Mouse (Mus musculus) limb, embryonic 14.5 days (tissue): ENCODE data around the gene Gm44596. TPM values are rescaled to one million over a fixed set of nuclear protein-coding genes. Genes with fewer than 3 reads are reported as not detected.

ENCODE experiments used
- ATAC-seq: fragments of 200-750 bp; cut with Nextera tagmentation; 2 replicates; pipeline ENCODE4 v1.8.0; 2017; ENCODE audit warnings: low read depth, moderate number of reproducible peaks, moderate TSS enrichment; ENCODE audit not compliant: low FRiP score
- DNase-seq: peaks from one replicate; pipeline ENCODE4 v3.0.0-alpha.2; 2015; ENCODE audit warnings: low spot score
- H3K27ac ChIP-seq: fragments of 300-500 bp; sonication (generic); replicated peaks from 2 replicates; pipeline ENCODE4 v1.5.1; 2014; ENCODE audit warnings: low read depth, mild to moderate bottlenecking, low read length, moderate library complexity, mixed read lengths
- H3K27me3 ChIP-seq: fragments of 300-500 bp; sonication (generic); 2 replicates; pipeline ENCODE4 v1.6.1; 2014; ENCODE audit warnings: low read length, mixed read lengths; ENCODE audit not compliant: control insufficient read depth, insufficient read depth
- H3K36me3 ChIP-seq: fragments of 300-500 bp; sonication (generic); 2 replicates; pipeline ENCODE4 v1.6.1; 2014; ENCODE audit warnings: mild to moderate bottlenecking, low read length, moderate library complexity, mixed read lengths; ENCODE audit not compliant: control insufficient read depth, insufficient read depth
- H3K4me1 ChIP-seq: fragments of 300-500 bp; sonication (generic); 2 replicates; pipeline ENCODE4 v1.6.1; 2014; ENCODE audit warnings: antibody characterized with exemption, low read length, mixed read lengths; ENCODE audit not compliant: control insufficient read depth, insufficient read depth
- H3K4me2 ChIP-seq: fragments of 300-500 bp; sonication (generic); replicated peaks from 2 replicates; pipeline ENCODE4 v1.6.1; 2014; ENCODE audit warnings: low read depth, mild to moderate bottlenecking, low read length, moderate library complexity; ENCODE audit not compliant: severe bottlenecking
- H3K4me3 ChIP-seq: fragments of 300-500 bp; sonication (generic); replicated peaks from 2 replicates; pipeline ENCODE4 v1.5.1; 2014; ENCODE audit warnings: low read length
- H3K9ac ChIP-seq: fragments of 300-500 bp; sonication (generic); 2 replicates; pipeline ENCODE4 v1.6.1; 2014; ENCODE audit warnings: mild to moderate bottlenecking, low read depth, low read length, moderate library complexity; ENCODE audit not compliant: severe bottlenecking
- H3K9me3 ChIP-seq: fragments of 300-500 bp; sonication (generic); 2 replicates; pipeline ENCODE4 v1.6.1; 2016; ENCODE audit warnings: low read length; ENCODE audit not compliant: control insufficient read depth
- POLR2A ChIP-seq: fragments of 200-500 bp; IDR thresholded peaks from 2 replicates; pipeline ENCODE4 v1.8.0; 2012; ENCODE audit warnings: inconsistent platforms, mild to moderate bottlenecking, moderate library complexity, borderline replicate concordance; ENCODE audit not compliant: insufficient read depth, insufficient read length; ENCODE audit errors: extremely low read depth
- WGBS: fragments of 180-500 bp; shearing (Covaris S2); extraction: QIAGEN DNeasy Blood & Tissue Kit; methylation state at CpG from one replicate; pipeline ENCODE4 v1.1.7; 2014; 5-methylcytosine and 5-hydroxymethylcytosine counted together
- polyA plus RNA-seq, 2 experiments: library from polyadenylated mRNA; depleted of rRNA in 1 of 2; stranded (reverse) in 1 of 2; unstranded in 1 of 2; fragments of >200 nt; fragmentation: Nextera tagmentation in 1 of 2; extraction: Ambion mirVana in 1 of 2; gene quantifications; 2 replicates each; pipeline versions ENCODE4 v1.2.1 to v1.2.3; 2012 to 2014

The Gm44596 gene
- polyA plus RNA-seq, 2 experiments: not detected

DNA sequence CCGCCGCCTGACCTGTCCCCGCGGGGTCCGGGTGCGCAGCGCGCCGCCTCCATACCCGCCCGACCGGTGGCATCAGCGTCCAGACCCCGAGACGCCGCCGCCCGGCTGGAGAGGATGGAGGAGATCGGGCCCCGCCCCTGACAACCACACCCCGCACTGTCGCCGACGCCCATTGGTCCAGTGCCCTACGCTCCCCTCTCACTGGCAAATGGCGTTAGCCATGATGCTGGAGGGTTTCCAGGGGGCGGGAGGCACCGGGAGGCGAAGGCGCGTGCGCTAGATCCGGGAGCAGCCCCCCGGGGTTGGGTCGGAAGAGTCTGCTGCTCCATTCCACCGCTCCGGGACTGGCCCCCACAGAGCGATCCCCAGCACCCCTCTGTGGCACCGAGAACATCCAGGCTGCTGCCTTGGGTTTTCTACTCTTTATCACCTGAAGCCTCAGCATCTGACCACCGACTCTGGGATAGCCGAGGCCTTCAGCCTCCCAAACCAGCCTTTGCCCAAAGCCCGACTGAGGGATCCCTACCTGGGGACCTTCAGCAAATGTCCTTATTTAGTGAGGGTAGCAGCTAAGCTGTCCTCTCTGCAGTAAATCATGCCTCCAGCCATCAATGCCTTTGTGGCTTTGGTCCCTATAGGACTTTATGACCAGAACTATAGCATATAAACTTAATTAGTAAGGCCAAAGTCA, 19.4 kb upstream of the Gm44596 start, which contains the start of gene Tulp3:
Gene Tulp3 (minus strand): TSS at position 126 of the 691 bp plus-strand sequence.
- Histone ChIP-seq H3K4me3 (peak within 1 kb of the TSS; percentile 78), H3K4me2 (peak within 1 kb of the TSS; percentile 71), H3K4me1 (peaks cover 14% of the 10 kb centered on the region), H3K27me3 (no peaks in the 10 kb centered on the region), H3K9me3 (no peaks in the 10 kb centered on the region), H3K27ac (peak within 1 kb of the TSS; percentile 85), H3K9ac (peak within 1 kb of the TSS; percentile 76), H3K36me3 (peaks cover 25% of the 10 kb centered on the region)
- 1% methylated on average over 32 of the region's 42 CpGs for WGBS
- ATAC-seq: peak; percentile 98
- 0 out of 2 replicates have a peak, but pooled peaks have one; percentile 34 for TF ChIP-seq POLR2A
- DNase-seq: peak; percentile 98

- Histone ChIP-seq H3K27ac (no peak overlapping the region), H3K4me3 (no peak overlapping the region), H3K4me2 (no peak overlapping the region), H3K9ac (no peak overlapping the region), H3K36me3 (peaks cover 22% of the 10 kb centered on the region), H3K27me3 (no peaks in the 10 kb centered on the region), H3K4me1 (peaks cover 24% of the 10 kb centered on the region), H3K9me3 (no peaks in the 10 kb centered on the region)
- TF ChIP-seq POLR2A: no peak
- DNase-seq (peak; percentile 60), ATAC-seq (no peak)
- WGBS: 31% methylated on average over 2 of the region's 2 CpGs
Measured at GRCm38 (mm10) chr6:128358999-128359398, 16.3 kb upstream of the Gm44596 start.

DNA sequence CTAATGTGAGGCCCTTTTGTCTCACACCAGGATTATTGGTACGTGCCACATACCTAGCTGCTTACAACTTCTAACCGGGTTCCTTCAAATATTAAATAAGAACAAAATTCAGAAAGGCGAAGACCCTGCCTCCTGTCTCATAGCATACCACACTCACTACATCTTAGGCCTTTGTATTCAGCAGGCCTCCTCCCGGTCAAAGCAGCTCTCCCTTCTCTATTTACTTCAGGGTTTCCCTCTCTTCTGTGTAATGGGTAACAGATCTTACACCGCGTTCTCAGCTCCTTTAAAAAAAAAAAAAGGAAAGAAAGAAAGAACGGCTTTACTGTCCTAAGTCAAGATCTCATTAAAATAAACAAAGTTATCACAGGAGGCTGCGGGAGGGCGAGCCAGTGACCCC, 13.4 kb upstream of the Gm44596 start:
- H3K9ac ChIP-seq: peak overlapping the region; percentile 90
- peaks cover 30% of the 10 kb centered on the region for H3K36me3 ChIP-seq
- DNase-seq: no peak
- peak overlapping the region; percentile 93 for H3K27ac ChIP-seq
- peak overlapping the region; percentile 93 for H3K4me2 ChIP-seq
- ATAC-seq: no peak
- H3K4me1 ChIP-seq: peaks cover 12% of the 10 kb centered on the region
- no peaks in the 10 kb centered on the region for H3K27me3 ChIP-seq
- H3K9me3 ChIP-seq: no peaks in the 10 kb centered on the region
- TF ChIP-seq POLR2A: no peak
- peak overlapping the region; percentile 87 for H3K4me3 ChIP-seq
- 16% methylated on average over 8 of the region's 9 CpGs for WGBS

- no peaks in the 10 kb centered on the region for H3K27me3 ChIP-seq
- H3K36me3 ChIP-seq: peaks cover 32% of the 10 kb centered on the region
- WGBS: 1% methylated on average over 37 of the region's 76 CpGs
- peak within 1 kb of the TSS; percentile 87 for H3K4me3 ChIP-seq
- no peaks in the 10 kb centered on the region for H3K9me3 ChIP-seq
- peak within 1 kb of the TSS; percentile 90 for H3K9ac ChIP-seq
- H3K4me2 ChIP-seq: peak within 1 kb of the TSS; percentile 93
- ATAC-seq: peak; percentile 88
- DNase-seq: peak; percentile 84
- H3K27ac ChIP-seq: peak within 1 kb of the TSS; percentile 93
- H3K4me1 ChIP-seq: peaks cover 12% of the 10 kb centered on the region
- 0 out of 2 replicates have a peak, but pooled peaks have one; percentile 50 for TF ChIP-seq POLR2A
Measured at GRCm38 (mm10) chr6:128362381-128363006, 12.8 kb upstream of the Gm44596 start, which contains the start of the genes Rhno1 and Foxm1. Rhno1 (minus strand) TSS chr6:128362911. Foxm1 (plus strand) TSS chr6:128362967.

- ATAC-seq (peak; percentile 34), DNase-seq (peak; percentile 58)
- H3K4me1 ChIP-seq: peaks cover 12% of the 10 kb centered on the region
- peak overlapping the region; percentile 87 for H3K4me3 ChIP-seq
- H3K36me3 ChIP-seq: peaks cover 31% of the 10 kb centered on the region
- TF ChIP-seq POLR2A: no peak
- H3K9me3 ChIP-seq: no peaks in the 10 kb centered on the region
- no peaks in the 10 kb centered on the region for H3K27me3 ChIP-seq
- WGBS: 3% methylated on average over 42 of the region's 46 CpGs
- peak overlapping the region; percentile 93 for H3K27ac ChIP-seq
- H3K4me2 ChIP-seq: peak overlapping the region; percentile 93
- H3K9ac ChIP-seq: peak overlapping the region; percentile 90
Measured at GRCm38 (mm10) chr6:128363007-128363825, 12.1 kb upstream of the Gm44596 start.
